Mouse (Mus musculus): ENCODE data around the gene Runx2. TPM values are rescaled to one million over a fixed set of nuclear protein-coding genes. Genes with fewer than 3 reads are reported as not detected.

Gene Runx2
- polyA plus RNA-seq, 1 experiment, result 38.4 TPM

GRCm38 (mm10) chr17:44487514-44488244 is 326.9 kb downstream of the Runx2 start:
- Histone ChIP-seq H3K27ac (ENCODE audit: insufficient read depth, low read length) (no peak overlapping the region), H3K4me1 (ENCODE audit: control insufficient read depth, insufficient read depth, low read length) (no peaks in the 10 kb centered on the region), H3K4me3 (ENCODE audit: insufficient read depth, low read length) (no peak overlapping the region)
- TF ChIP-seq POLR2A (IDR thresholded peaks at IDR 0.05; ENCODE audit: low read depth, low read length) (no peak), CTCF (IDR thresholded peaks at IDR 0.05; ENCODE audit: borderline replicate concordance, insufficient read depth, low read length) (no peak)

- no peak for TF ChIP-seq CTCF (IDR thresholded peaks at IDR 0.05; ENCODE audit: borderline replicate concordance, insufficient read depth, low read length)
- no peak for TF ChIP-seq POLR2A (IDR thresholded peaks at IDR 0.05; ENCODE audit: low read depth, low read length)
- Histone ChIP-seq H3K4me3 (ENCODE audit: insufficient read depth, low read length) (no peak overlapping the region), H3K4me1 (ENCODE audit: control insufficient read depth, insufficient read depth, low read length) (peaks cover 4% of the 10 kb centered on the region; the same call in 1 of the 2 replicates), H3K27ac (ENCODE audit: insufficient read depth, low read length) (no peak overlapping the region)
Observed at GRCm38 (mm10) chr17:44485337-44485736, 329.3 kb downstream of the Runx2 start.

- TF ChIP-seq POLR2A (IDR thresholded peaks at IDR 0.05; ENCODE audit: low read depth, low read length) (no peak), CTCF (IDR thresholded peaks at IDR 0.05; ENCODE audit: borderline replicate concordance, insufficient read depth, low read length) (no peak)
Observed at GRCm38 (mm10) chr17:44479918-44480317, 334.7 kb downstream of the Runx2 start.

DNA sequence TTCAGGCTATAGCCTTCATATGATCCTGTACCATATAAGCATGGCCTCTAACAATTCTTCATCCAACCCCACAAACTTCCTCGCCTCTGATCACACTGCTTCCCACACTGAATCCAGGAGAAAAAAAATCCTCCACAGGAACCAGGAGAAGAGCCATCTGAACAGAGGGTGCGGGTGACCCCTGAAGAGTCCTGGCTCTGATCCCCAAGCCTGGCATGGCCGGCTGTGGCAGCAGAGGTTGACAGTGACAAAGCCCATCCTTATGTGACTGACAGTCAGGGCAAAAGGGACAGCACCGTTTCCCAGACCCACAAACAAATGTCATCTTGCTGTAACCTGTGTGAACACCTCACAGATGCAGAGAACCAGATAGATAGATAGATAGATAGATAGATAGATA is 335.1 kb downstream of the Runx2 start:
- no peak for TF ChIP-seq POLR2A (IDR thresholded peaks at IDR 0.05; ENCODE audit: low read depth, low read length)
- TF ChIP-seq CTCF (IDR thresholded peaks at IDR 0.05; ENCODE audit: borderline replicate concordance, insufficient read depth, low read length), result no peak
- H3K27ac ChIP-seq (ENCODE audit: insufficient read depth, low read length), result no peak overlapping the region
- peaks cover 4% of the 10 kb centered on the region; the same call in 1 of the 2 replicates for H3K4me1 ChIP-seq (ENCODE audit: control insufficient read depth, insufficient read depth, low read length)
- no peak overlapping the region for H3K4me3 ChIP-seq (ENCODE audit: insufficient read depth, low read length)

More at GRCm38 (mm10) chr17:44479918-44480317, 334.7 kb downstream of the Runx2 start:
- Histone ChIP-seq H3K27ac (ENCODE audit: insufficient read depth, low read length) (no peak overlapping the region), H3K4me1 (ENCODE audit: control insufficient read depth, insufficient read depth, low read length) (peaks cover 4% of the 10 kb centered on the region; the same call in 1 of the 2 replicates), H3K4me3 (ENCODE audit: insufficient read depth, low read length) (no peak overlapping the region)

DNA sequence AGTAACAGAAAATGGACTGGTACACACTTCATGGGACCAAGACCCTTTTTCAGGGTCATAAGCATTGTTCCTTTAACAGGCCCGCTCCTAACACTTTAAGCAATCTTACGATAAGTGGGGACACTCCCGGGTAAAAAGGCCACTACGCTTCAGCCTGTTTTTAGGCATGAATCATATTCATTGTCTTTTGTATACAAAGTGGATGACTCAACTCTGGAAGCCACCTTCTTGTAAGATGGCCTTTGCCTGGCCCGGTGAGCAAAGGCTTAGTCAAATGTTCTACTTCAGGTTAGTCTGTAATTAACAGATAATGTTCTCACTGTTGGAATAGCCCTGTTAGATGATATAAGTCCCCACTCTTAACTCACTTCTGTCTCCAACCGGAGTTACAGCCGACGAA is 338.7 kb downstream of the Runx2 start:
- H3K4me1 ChIP-seq (ENCODE audit: control insufficient read depth, insufficient read depth, low read length), result 0 out of 2 replicates have a peak, but pooled peaks cover under 1% of the 10 kb centered on the region
- H3K27ac ChIP-seq (ENCODE audit: insufficient read depth, low read length), result no peak overlapping the region
- no peak for TF ChIP-seq POLR2A (IDR thresholded peaks at IDR 0.05; ENCODE audit: low read depth, low read length)
- H3K4me3 ChIP-seq (ENCODE audit: insufficient read depth, low read length), result no peak overlapping the region

DNA sequence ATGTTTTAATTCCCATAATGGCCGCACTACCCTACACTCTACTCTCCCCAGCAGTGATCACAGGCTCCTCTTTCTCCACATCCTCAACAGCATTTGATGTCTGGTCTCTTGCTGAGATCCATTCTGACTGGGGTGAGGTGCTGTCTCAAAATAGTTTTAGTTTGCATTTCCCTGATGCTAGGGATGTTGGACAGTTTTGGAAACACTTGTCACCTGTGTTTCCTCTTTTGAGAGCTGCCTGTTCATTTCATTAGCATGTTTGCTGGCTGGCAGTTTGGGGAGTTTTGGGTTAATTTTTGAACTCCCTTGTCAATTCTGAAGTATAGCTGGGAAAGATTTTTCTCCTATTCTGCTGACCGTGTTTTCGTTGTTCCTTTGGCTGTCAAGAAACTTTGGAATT is 340.3 kb downstream of the Runx2 start:
- no peak for TF ChIP-seq CTCF (IDR thresholded peaks at IDR 0.05; ENCODE audit: borderline replicate concordance, insufficient read depth, low read length)
- Histone ChIP-seq H3K27ac (ENCODE audit: insufficient read depth, low read length) (no peak overlapping the region), H3K4me3 (ENCODE audit: insufficient read depth, low read length) (no peak overlapping the region), H3K4me1 (ENCODE audit: control insufficient read depth, insufficient read depth, low read length) (no peaks in the 10 kb centered on the region)

GRCm38 (mm10) chr17:44472695-44473094 is 341.9 kb downstream of the Runx2 start:
- TF ChIP-seq POLR2A (IDR thresholded peaks at IDR 0.05; ENCODE audit: low read depth, low read length) (no peak), CTCF (IDR thresholded peaks at IDR 0.05; ENCODE audit: borderline replicate concordance, insufficient read depth, low read length) (no peak)
- H3K4me3 ChIP-seq (ENCODE audit: insufficient read depth, low read length), result no peak overlapping the region
- no peaks in the 10 kb centered on the region for H3K4me1 ChIP-seq (ENCODE audit: control insufficient read depth, insufficient read depth, low read length)
- H3K27ac ChIP-seq (ENCODE audit: insufficient read depth, low read length), result no peak overlapping the region

DNA sequence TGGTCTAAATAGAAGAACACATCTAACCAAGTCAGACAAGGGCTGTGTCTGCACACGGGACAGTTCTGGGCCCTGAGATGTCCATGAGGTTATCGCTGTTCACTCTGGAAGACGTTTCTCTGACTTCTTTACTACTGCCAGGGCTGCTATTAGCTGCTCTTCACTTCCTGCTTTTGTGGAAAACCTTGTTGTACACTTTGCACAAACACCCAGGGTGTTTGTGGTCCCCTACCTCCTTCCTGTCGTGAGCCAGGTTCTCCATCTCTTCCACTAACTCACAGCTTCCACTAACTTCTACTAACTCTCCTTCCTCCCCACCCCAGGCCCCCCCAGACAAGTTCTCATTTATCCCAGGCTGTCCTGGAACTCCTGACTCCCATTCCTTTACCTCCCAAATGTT is 350.9 kb downstream of the Runx2 start:
- Histone ChIP-seq H3K4me1 (ENCODE audit: control insufficient read depth, insufficient read depth, low read length) (no peaks in the 10 kb centered on the region), H3K27ac (ENCODE audit: insufficient read depth, low read length) (no peak overlapping the region), H3K4me3 (ENCODE audit: insufficient read depth, low read length) (no peak overlapping the region)
- no peak for TF ChIP-seq CTCF (IDR thresholded peaks at IDR 0.05; ENCODE audit: borderline replicate concordance, insufficient read depth, low read length)
- TF ChIP-seq POLR2A (IDR thresholded peaks at IDR 0.05; ENCODE audit: low read depth, low read length), result no peak

- Histone ChIP-seq H3K27ac (ENCODE audit: insufficient read depth, low read length) (no peak overlapping the region), H3K4me3 (ENCODE audit: insufficient read depth, low read length) (no peak overlapping the region), H3K4me1 (ENCODE audit: control insufficient read depth, insufficient read depth, low read length) (no peaks in the 10 kb centered on the region)
- TF ChIP-seq POLR2A (IDR thresholded peaks at IDR 0.05; ENCODE audit: low read depth, low read length), result no peak
- TF ChIP-seq CTCF (IDR thresholded peaks at IDR 0.05; ENCODE audit: borderline replicate concordance, insufficient read depth, low read length), result no peak
Observed at GRCm38 (mm10) chr17:44460156-44460555, 354.4 kb downstream of the Runx2 start.

DNA sequence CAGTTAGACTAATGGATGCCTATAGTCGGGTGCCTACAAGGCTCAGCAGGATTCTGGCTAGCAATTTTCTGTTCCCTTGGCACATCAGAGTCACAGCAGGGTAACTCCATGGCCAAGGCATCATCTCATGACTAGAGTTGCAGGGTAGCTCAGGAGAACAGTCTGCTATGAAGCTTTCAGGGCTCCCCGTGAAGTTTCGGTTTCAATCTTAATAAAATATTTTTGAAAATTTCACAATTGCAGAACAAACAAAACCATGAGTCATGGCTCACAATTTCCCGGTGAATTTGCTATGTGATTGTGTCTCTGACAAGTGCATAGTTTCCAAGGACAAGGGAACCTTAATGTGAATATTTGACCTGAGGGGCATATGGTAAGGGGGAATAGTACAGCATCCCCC is 355.6 kb downstream of the Runx2 start:
- no peak overlapping the region for H3K27ac ChIP-seq (ENCODE audit: insufficient read depth, low read length)
- no peak for TF ChIP-seq CTCF (IDR thresholded peaks at IDR 0.05; ENCODE audit: borderline replicate concordance, insufficient read depth, low read length)
- no peak for TF ChIP-seq POLR2A (IDR thresholded peaks at IDR 0.05; ENCODE audit: low read depth, low read length)
- H3K4me1 ChIP-seq (ENCODE audit: control insufficient read depth, insufficient read depth, low read length), result no peaks in the 10 kb centered on the region
- H3K4me3 ChIP-seq (ENCODE audit: insufficient read depth, low read length), result no peak overlapping the region

All from embryonic fibroblast, embryonic 13.5 days (primary cell).